Comparison of ENCODE assay signal across 23 mouse cellular contexts in the genomic region with DNA sequence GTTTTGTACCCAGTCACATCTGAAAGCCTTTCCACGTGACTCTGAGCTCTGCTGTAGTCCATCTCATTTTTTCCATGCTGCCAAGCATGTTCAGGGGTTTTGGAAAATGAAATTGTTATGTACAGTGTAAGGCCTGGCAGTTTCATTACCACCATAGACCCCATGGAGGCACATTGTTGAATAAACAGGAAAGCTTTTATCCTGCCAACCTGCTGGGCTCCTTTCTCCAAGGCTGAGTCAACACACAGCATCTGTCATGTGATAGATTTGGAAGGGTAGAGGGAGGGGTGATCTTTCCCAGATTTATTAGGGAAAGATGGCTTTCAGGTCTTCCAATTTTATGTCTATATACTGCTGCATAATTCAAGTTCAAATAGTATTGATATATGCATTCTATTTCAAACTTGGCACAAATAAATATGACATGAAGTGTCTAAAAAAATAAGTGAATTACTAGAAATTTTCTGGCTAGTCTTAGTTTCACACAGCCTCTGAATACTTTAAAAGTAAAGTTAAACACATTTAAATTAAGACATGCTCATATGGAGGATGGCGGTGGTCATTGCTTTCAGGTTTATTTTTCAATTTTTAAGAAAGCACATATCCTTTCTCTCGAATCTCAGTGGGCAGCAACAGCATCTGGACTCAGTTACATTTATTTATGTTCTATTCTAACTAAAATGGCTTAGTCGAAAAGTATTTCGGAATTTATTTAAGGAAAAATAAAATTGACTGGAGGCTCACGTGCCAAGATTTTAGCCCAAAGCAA.
A peak's percentile ranks its signal among the peaks of the same experiment; 100 is the strongest.
DNase-seq lines count a peak whose midpoint lies in the region; ATAC-seq and TF ChIP-seq lines count a peak whose summit lies in the region.
"Had no signal": no experiment of that assay in that cellular context is flagged by ENCODE, and none has a peak within 500 bp of the region (broad histone marks: within the 10 kb centered on the region; RNA-seq: fewer than 3 reads in every experiment).

No protein-coding gene starts in this region.

- H3K27ac ChIP-seq in embryonic facial prominence, embryonic 14.5 days (replicated peaks; ENCODE audit: low read depth, low read length) = no peak overlapping the region
- no peak overlapping the region for H3K27ac ChIP-seq in embryonic facial prominence, embryonic 10.5 days (replicated peaks)
- H3K27ac ChIP-seq in forebrain, postnatal 0 days (ENCODE audit: low read depth, low read length) = no peak overlapping the region
- H3K27ac ChIP-seq in liver, postnatal 0 days (ENCODE audit: low read depth) = no peak overlapping the region
- H3K27ac ChIP-seq: embryonic facial prominence, embryonic 13.5 days; heart, embryonic 10.5 days; hindbrain, embryonic 13.5 days; intestine, embryonic 15.5 days had no signal

- no peak for TF ChIP-seq CTCF in brain, embryonic 14.5 days (IDR thresholded peaks at IDR 0.05; ENCODE audit: borderline replicate concordance, extremely low read depth, insufficient read depth, insufficient read length)
- no peak for TF ChIP-seq CTCF in forebrain, postnatal 0 days (IDR thresholded peaks at IDR 0.05; ENCODE audit: low read depth)
- no peak for TF ChIP-seq CTCF in liver, postnatal 0 days (IDR thresholded peaks at IDR 0.05; ENCODE audit: low read depth)

- H3K4me1 ChIP-seq in embryonic facial prominence, embryonic 14.5 days (ENCODE audit: control insufficient read depth, insufficient read depth, low read length) = 0 out of 2 replicates have a peak, but pooled peaks cover 3% of the 10 kb centered on the region
- no peaks in the 10 kb centered on the region for H3K4me1 ChIP-seq in embryonic facial prominence, embryonic 10.5 days
- H3K4me1 ChIP-seq in forebrain, postnatal 0 days (ENCODE audit: insufficient read depth) = no peaks in the 10 kb centered on the region
- H3K4me1 ChIP-seq in liver, postnatal 0 days (ENCODE audit: insufficient read depth) = no peaks in the 10 kb centered on the region
- H3K4me1 ChIP-seq: embryonic facial prominence, embryonic 13.5 days; heart, embryonic 10.5 days; hindbrain, embryonic 13.5 days; intestine, embryonic 15.5 days had no signal

- DNase-seq in embryonic facial prominence, embryonic 14.5 days (ENCODE audit: low spot score) = peak; percentile 46
- DNase-seq in embryonic facial prominence, embryonic 10.5 days (ENCODE audit: low spot score) = no peak
- no peak for DNase-seq in frontal cortex, postnatal 25 days (ENCODE audit: low spot score in 2 of 2)
- DNase-seq in brain, embryonic 14.5 days (ENCODE audit: low read depth) = peak; percentile 54
- peak; percentile 20 for DNase-seq in forebrain, postnatal 0 days
- DNase-seq in left cerebral cortex, adult 11 months (ENCODE audit: low spot score) = no peak
- DNase-seq in liver, postnatal 0 days = no peak
- DNase-seq: adrenal gland, postnatal 10 days; B cell, adult 2 months; cerebellum, adult 8-10 months; cerebellum, postnatal 14 days; embryo, embryonic 11 days; gastrocnemius, postnatal 10 days; heart, adult 18-20 months; heart, postnatal 10 days; kidney, adult 18-20 months had no signal

- H3K4me3 ChIP-seq in embryonic facial prominence, embryonic 14.5 days (ENCODE audit: low read depth, low read length) = no peak overlapping the region
- no peak overlapping the region for H3K4me3 ChIP-seq in embryonic facial prominence, embryonic 10.5 days
- H3K4me3 ChIP-seq in forebrain, postnatal 0 days (ENCODE audit: low read depth, low read length) = no peak overlapping the region
- no peak overlapping the region for H3K4me3 ChIP-seq in liver, postnatal 0 days (ENCODE audit: low read depth, low read length)
- H3K4me3 ChIP-seq: embryonic facial prominence, embryonic 13.5 days; heart, embryonic 10.5 days; hindbrain, embryonic 13.5 days; intestine, embryonic 15.5 days had no signal

- H3K4me2 ChIP-seq in embryonic facial prominence, embryonic 14.5 days (ENCODE audit: low read depth, low read length) = peak overlapping the region; percentile 11; the same call in 1 of the 2 replicates
- no peak overlapping the region for H3K4me2 ChIP-seq in forebrain, postnatal 0 days (ENCODE audit: low read depth)
- H3K4me2 ChIP-seq in liver, postnatal 0 days (ENCODE audit: low read depth, low read length) = no peak overlapping the region
- H3K4me2 ChIP-seq: embryonic facial prominence, embryonic 13.5 days; hindbrain, embryonic 13.5 days; intestine, embryonic 15.5 days had no signal

- no peaks in the 10 kb centered on the region for H3K36me3 ChIP-seq in embryonic facial prominence, embryonic 14.5 days (ENCODE audit: control insufficient read depth, insufficient read depth, low read length)
- H3K36me3 ChIP-seq in embryonic facial prominence, embryonic 10.5 days (replicated peaks) = no peaks in the 10 kb centered on the region
- H3K36me3 ChIP-seq in forebrain, postnatal 0 days (ENCODE audit: insufficient read depth) = no peaks in the 10 kb centered on the region
- no peaks in the 10 kb centered on the region for H3K36me3 ChIP-seq in liver, postnatal 0 days (replicated peaks; ENCODE audit: insufficient read depth, low read length)
- H3K36me3 ChIP-seq: embryonic facial prominence, embryonic 13.5 days; G1E; heart, embryonic 10.5 days; hindbrain, embryonic 13.5 days; intestine, embryonic 15.5 days had no signal

- no peaks in the 10 kb centered on the region for H3K9me3 ChIP-seq in embryonic facial prominence, embryonic 14.5 days (ENCODE audit: control insufficient read depth, low read length)
- no peaks in the 10 kb centered on the region for H3K9me3 ChIP-seq in embryonic facial prominence, embryonic 10.5 days
- H3K9me3 ChIP-seq in forebrain, postnatal 0 days (ENCODE audit: low read length) = no peaks in the 10 kb centered on the region
- H3K9me3 ChIP-seq in liver, postnatal 0 days (ENCODE audit: low read length) = no peaks in the 10 kb centered on the region
- H3K9me3 ChIP-seq: embryonic facial prominence, embryonic 13.5 days; heart, embryonic 10.5 days; hindbrain, embryonic 13.5 days; intestine, embryonic 15.5 days had no signal

- no peak for TF ChIP-seq POLR2A in brain, embryonic 14.5 days (IDR thresholded peaks at IDR 0.05; ENCODE audit: borderline replicate concordance, extremely low read depth, insufficient read depth, insufficient read length, poor library complexity, severe bottlenecking)

- H3K9ac ChIP-seq in embryonic facial prominence, embryonic 14.5 days (ENCODE audit: low read depth, low read length) = no peak overlapping the region
- no peak overlapping the region for H3K9ac ChIP-seq in forebrain, postnatal 0 days
- no peak overlapping the region for H3K9ac ChIP-seq in liver, postnatal 0 days (replicated peaks)
- H3K9ac ChIP-seq: embryonic facial prominence, embryonic 13.5 days; hindbrain, embryonic 13.5 days; intestine, embryonic 15.5 days had no signal

- no peak for TF ChIP-seq EP300 in liver, postnatal 0 days (IDR thresholded peaks at IDR 0.05; ENCODE audit: low read depth)

- WGBS in embryonic facial prominence, embryonic 14.5 days = 47% methylated on average over 6 of the region's 6 CpGs
- WGBS in embryonic facial prominence, embryonic 10.5 days = 75% methylated on average over 6 of the region's 6 CpGs
- WGBS in forebrain, postnatal 0 days = 74% methylated on average over 6 of the region's 6 CpGs
- 74% methylated on average over 6 of the region's 6 CpGs for WGBS in liver, postnatal 0 days (ENCODE audit: insufficient replicate concordance)

- H3K27me3 ChIP-seq in embryonic facial prominence, embryonic 14.5 days (replicated peaks; ENCODE audit: control insufficient read depth, insufficient read depth, low read length) = no peaks in the 10 kb centered on the region
- no peaks in the 10 kb centered on the region for H3K27me3 ChIP-seq in embryonic facial prominence, embryonic 10.5 days (replicated peaks; ENCODE audit: low read depth, poor library complexity, severe bottlenecking)
- H3K27me3 ChIP-seq in forebrain, postnatal 0 days (ENCODE audit: insufficient read depth, low read length) = no peaks in the 10 kb centered on the region
- H3K27me3 ChIP-seq in liver, postnatal 0 days (ENCODE audit: insufficient read depth, low read length) = no peaks in the 10 kb centered on the region
- H3K27me3 ChIP-seq: embryonic facial prominence, embryonic 13.5 days; hindbrain, embryonic 13.5 days; intestine, embryonic 15.5 days had no signal

- ATAC-seq in embryonic facial prominence, embryonic 14.5 days (ENCODE audit: low read depth) = no peak
- ATAC-seq in frontal cortex, adult (ENCODE audit: low TSS enrichment) = peak; percentile 65
- peak; percentile 43; the same call in 1 of the 2 replicates for ATAC-seq in forebrain, postnatal 0 days
- no peak for ATAC-seq in liver, postnatal 0 days
- ATAC-seq: CD4-positive, CD25-positive, alpha-beta regulatory T cell, adult 4 months; intestine, embryonic 15.5 days had no signal

Comparison
In these comparisons a context has a peak if more than half of its experiments do, and no peak if none do; other contexts are left out.
1. DNase-seq: peak in embryonic facial prominence, embryonic 14.5 days (single experiment), brain, embryonic 14.5 days (single experiment) and forebrain, postnatal 0 days (single experiment); none in embryonic facial prominence, embryonic 10.5 days (single experiment), frontal cortex, postnatal 25 days (0 of 2), left cerebral cortex, adult 11 months (single experiment) and liver, postnatal 0 days (single experiment).
2. ATAC-seq: peak in frontal cortex, adult (single experiment) and forebrain, postnatal 0 days (single experiment); none in embryonic facial prominence, embryonic 14.5 days (single experiment) and liver, postnatal 0 days (single experiment).